Mouse (Mus musculus) c-Kit-positive CD71-negative TER-119-negative erythroid progenitor cells, embryonic 14.5 days (primary cell): ENCODE results near the gene Sec23a.
A peak's percentile ranks its signal among the peaks of the same experiment; 100 is the strongest.
"Not testable (repeated sequence)": the region's sequence is repeated elsewhere in the genome, so short reads cannot be mapped to it uniquely, and the experiment has no call there.

Experiments used
- DNase-seq: peaks from one replicate; pipeline ENCODE4 v3.0.0-alpha.2; 2013; ENCODE audit warnings: low read depth

The Sec23a gene

DNA sequence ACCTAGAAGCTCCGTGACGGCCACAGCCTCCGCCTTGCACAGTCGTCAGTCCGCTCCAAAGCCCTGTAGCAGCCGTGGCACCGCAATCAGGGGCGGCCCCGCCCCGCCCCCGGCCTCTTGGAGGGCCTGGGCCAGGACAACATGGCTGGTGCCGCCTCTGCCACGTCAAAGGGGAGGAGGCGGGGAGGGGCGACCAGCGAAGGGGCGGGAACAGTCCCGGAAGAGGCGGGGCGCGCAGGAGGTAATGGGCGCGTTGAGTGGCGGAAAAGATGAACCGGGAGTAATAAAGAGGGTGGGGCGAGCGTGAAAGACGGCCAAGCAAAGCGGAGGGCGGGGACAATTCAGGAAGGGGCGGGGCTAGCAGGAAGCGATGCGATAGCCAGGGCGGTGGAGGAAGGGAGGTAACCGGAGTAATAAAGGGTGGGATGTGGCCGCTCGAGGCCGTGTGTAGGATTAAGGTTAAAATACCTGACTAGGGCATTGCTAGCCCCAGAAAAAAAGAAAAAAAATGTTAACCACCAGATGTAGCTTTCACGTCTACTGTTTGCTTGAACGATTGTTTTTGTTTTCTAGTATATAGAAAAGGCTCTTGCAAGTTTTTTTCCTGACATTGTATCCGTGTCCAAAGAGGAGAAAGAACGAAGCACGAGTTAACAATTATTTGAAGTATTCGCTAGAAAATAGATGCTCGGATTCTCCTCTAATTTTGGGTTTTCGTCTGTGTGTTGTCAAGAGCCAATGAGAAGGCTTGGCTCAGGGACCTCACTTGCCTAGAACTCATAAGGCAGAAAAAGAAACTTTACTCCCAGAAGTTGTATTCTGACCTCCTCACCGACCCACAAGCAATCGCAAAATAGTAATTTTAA is at the start of gene Sec23a:
Sec23a (minus strand) TSS at position 174 of the 866 bp plus-strand sequence.
- DNase-seq = peak; percentile 89

DNA sequence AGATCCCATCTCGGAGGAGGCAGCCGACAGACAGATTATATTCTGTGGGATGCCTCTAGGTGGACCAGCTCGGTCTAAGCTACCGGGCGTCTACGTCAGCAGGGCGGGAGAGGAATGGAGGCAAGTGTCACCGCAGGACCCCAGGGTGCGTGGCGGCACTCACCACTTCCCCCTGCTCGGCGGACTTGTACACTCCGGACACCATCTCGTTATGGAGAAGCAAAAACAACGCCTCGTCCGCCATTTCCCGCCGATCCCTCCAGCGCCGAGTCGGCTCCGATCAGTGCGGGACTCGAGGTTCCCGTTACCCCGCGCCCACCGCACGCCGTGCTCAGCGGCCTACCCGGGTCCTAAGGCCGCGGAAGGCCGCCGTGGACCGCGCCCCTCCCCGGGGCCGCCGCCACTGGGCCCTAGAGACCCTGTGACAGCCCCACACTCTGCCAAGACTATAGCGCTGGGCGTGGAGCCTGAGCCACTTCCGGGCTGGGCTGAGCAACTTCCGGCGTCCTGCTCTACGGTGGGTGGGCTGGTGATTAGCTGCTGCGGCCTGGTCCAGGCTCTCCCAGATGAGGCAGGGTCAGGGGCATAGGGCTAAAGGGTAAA is 49.3 kb upstream of the Sec23a start, which contains the start of gene Trappc6b:
Trappc6b (minus strand) TSS at position 480 of the 603 bp plus-strand sequence.
- peak; percentile 62 for DNase-seq

DNA sequence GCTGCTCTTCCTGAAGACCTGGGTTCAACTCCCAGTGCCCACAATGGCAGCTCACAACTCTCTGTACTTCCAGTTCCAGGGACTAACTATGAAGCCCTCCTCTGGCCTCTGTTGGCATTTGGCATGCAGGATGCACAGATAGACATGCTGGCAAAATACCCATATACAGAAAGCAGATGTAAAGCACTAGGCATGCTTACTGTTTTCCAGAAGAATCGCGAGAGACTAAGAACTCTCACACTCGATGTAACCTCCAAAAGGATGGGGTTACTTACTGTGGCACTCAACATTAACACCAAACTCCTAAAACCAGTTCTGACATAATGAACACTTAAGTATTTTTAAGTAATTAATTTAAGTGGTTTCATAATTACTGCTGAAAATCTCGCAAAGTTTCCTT is 48.5 kb upstream of the Sec23a start:
- no peak for DNase-seq

DNA sequence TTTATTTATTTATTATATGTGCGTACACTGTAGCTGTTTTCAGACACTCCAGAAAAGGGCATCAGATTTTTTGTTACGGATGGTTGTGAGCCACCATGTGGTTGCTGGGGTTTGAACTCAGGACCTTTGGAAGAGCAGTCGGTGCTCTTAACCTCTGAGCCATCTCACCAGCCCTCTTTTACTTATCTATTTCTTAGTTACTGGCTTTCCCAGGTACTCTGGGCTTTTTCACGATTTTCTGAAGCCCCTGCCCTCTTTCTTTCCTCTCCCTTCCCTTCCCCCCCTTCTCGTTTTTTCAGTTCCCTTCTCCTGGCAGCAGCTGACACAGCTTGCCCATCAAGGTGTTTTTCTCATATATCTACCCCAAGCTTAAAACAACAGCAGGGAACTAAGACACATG is 46.4 kb upstream of the Sec23a start:
- not testable (repeated sequence) for DNase-seq

DNA sequence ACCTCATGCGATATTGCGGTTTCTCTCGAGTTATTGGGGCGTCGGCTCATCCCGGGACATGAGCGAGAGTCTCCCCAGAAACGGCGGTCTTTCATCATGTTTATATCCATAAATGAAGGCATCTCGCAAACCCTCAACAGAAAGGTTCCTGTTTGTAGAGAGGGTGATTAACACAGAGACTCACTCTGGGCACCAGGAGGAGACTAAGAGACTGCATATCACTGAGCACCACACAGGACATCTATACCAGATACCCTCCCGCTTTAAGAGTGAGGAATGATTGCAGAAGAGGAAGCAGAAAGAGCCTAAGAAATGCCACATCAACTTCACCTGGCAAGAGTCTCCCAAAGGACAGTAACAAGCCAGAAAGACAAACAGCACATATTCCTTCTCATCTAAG is 44.4 kb upstream of the Sec23a start:
- no peak for DNase-seq

DNA sequence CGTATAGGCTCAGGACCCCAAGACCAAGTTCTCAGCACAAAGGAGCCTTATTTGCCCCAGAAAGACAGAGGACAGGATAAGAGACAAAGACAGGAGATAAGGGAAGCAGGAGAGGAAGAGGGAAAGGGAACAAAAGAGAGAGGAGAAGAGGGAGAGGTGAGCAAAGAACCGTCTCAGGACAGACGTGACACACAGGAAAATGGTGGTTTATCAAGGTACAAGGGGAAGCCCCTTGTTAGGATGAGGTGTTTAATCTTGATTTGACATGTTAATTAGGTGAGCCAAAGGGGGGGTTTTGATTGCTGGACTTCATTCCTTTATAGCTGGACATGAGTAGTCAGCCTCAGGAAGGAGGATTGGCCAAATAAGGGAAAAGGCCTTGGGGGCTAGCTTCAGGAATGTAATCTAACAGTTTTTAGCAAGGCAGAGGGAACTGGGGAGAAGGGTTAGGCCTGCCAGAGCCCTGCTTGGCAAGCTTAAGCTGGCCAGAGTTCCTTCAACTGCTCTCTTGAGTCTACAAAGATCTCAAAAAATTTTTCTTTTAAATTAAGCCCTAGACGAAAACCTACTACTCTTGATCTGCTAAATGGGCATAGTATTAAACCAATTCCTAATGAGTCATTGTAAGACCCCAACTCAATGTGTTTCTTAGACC is 43.5 kb upstream of the Sec23a start:
- no peak for DNase-seq

DNA sequence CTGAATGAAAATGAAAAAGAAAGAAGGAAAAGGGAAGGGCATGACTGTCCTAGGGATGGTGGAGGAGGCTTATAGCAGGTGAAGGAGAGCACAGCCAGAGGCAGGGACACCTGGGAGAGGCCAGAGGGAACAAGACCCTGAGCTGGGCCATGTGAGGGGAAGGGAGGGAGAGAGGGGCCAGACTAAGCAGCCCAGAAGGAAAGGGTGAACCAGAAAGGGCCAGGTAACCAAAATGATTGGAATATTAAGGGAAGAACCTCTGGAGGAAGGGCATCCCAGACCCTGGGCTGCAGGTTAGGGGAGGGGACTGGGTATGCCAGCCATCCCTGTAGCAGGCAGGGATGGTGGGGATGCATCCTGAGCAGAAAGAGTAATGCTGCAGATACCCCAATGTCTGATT is 42.2 kb upstream of the Sec23a start:
- DNase-seq = no peak

DNA sequence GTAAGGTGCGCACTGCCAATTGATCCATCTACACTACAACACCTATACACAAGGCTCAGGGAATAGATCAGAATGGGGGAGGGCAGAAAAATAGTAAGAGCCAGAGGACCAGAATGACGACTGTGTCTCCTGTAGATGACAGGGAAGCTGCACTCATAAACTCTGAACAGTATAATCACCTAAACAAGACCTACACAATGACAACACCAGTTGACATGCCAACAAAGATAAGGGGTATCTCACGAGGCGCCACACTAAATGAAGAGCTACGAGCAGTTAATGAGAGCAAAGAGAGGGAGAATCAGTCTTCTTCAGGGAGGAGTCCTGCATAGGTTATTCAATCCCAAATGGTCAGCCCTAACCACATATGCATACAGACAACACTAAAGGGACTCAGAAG is 41.3 kb upstream of the Sec23a start:
- no peak for DNase-seq

DNA sequence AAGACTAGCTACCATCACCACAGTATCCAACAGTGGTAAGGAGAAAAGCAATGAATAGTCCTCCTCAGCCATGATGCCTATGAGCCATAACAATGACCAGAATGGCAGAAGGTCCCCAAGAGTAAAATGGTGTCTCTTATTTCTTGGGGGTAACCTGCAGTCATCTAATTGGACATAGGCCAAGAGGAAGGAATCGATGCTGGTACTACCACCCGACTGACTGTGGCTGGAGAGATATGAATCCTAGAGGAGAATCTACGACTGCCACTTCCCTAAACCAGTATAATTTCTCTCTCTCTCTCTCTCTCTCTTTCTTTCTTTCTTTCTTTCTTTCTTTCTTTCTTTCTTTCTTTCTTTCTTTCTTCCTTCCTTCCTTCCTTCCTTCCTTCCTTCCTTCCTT is 40.7 kb upstream of the Sec23a start:
- DNase-seq = no peak

DNA sequence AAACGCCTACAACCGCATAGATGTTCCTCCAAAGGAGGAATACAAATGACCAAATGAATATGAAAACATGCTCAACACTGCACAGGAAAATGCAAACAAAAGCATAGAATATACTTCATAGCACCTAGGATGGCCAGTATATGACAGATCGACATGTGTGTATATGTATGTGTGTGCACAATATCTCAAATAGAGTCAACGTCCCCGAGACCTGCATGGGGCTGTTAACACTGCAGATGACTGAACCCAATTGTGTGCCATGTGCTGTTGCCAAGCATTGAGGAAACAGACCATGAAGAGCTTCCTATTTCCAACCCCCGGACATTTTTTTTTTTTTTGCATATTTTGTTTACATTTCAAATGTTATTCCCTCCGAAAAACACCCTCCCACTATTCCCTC is 29.0 kb upstream of the Sec23a start:
- no peak for DNase-seq

DNA sequence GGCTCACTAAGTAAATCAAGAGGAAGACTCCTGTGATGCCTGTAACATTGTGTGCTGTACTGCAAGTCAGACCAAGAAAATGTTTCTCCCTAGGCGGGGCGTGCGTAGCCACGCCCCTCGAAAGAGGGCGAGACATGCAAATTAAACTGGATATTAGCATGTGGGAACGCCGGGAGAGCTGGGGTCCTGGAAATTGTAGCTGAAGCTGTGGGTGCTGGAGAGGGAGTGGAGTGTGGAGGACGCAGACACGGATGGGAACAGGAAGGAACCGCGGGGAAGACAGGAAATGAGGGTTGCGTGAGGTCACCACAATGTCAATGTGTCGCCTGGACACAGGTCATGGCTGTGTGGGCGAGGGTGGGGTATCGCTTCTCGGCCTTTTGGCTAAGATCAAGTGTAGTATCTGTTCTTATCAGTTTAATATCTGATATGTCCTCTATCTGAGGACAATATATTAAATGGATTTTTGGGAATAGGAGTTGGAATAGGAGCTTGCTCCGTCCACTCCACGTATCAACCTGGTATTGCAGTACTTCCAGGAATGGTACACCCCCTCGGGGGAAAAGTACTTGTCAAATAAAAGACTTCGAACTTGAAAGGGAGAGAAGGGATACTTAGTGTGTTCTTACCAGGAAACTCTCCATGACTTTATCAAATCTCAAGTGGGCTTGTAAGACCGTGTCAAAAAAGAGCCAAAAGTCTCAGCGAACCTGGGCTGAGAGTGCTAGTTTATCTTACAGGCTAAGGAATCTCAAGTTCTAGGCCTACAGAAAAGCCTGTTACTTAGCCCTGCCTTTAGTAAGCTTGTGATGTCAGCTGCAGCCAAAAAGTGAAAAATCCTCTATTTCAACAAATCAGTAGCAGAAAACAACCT is 28.4 kb upstream of the Sec23a start:
- peak; percentile 80 for DNase-seq

DNA sequence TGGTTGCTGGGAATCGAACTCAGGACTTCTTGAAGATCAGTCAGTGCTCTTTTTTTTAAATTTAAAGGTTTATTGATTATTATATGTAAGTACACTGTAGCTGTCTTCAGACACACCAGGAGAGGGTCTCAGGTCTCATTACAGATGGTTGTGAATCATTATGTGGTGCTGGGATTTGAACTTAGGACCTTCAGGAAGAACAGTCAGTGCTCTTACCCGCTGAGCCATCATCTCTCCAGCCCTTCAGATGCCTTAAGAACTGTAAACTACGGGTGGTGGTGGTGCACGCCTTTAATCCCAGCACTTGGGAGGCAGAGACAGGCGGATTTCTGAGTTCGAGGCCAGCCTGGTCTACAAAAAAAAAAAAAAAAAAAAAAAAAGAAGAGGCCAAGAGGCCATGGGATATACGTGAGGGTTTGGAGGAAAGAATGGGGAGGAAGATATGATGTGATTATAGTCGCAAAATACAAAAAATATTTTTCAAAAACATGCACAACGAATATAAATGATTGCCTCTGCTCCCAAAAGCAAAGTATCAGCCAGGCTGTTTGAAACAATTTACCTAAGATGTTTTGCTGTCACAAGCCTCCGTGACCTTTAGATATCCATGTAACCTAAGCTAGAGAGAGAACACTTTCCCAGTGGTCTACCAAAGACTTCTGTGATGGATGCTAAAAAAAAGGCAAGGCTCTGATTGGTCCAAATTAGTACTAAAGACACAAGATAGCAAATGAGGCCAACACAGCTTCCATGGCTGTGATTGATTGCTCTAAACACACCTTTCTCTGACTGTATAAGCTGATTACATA is 27.5 kb upstream of the Sec23a start:
- no peak for DNase-seq

DNA sequence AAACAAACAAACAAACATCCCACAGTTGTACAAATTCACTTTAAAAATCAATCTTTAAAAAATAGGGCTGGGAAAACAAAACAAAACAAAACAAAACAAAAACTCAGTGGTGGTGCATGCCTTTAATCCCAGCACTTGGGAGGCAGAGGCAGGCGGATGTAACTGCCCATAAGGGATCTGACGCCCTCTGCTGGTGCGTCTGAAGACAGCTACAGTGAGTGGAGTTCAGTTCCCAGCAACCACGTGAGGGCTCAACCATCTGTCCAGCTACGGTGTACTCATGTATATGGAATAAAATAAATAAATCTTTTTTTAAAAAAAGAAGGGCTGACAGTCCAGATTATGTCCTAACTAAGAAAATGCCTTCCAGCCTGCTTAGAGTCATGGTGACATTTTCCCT is 20.3 kb upstream of the Sec23a start:
- DNase-seq = no peak

DNA sequence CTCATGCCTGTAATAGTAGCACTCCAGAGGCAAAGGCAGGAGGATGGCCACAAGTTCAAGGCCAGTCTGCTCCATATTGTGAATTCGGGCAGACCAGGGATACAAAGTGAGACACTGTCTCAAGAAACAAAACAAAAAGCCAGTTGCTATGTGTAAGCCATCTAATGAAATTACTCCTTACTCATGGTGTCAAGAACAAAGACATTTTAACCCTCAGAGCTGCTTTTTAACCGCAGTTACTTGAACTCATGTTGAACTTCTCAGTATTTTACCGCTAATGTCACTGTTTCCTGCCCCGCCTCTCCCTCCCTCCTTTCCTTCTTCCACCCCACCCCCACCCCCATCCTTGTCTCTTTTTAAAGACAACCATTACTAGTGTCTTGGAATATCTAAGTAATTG is 9.5 kb upstream of the Sec23a start:
- DNase-seq = no peak

DNA sequence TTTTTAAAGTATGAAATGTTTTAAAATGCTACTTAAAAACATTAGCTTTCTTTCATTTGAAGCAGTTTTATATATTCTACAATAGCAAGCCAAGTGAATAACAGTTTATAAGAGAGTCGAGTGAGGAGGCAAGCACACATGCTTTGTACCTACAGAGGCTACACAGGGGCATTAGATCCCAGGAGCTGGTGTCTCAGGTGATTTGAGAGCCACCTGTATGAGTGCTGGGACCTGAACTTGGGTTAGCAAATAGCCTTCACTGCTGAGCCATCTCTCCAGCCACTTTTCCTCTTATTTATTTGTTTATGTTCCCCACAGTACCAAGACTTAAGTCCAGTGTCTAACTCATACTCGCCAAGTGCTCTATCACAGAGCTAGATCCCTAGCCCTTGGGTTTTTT is 8.1 kb upstream of the Sec23a start:
- no peak for DNase-seq

DNA sequence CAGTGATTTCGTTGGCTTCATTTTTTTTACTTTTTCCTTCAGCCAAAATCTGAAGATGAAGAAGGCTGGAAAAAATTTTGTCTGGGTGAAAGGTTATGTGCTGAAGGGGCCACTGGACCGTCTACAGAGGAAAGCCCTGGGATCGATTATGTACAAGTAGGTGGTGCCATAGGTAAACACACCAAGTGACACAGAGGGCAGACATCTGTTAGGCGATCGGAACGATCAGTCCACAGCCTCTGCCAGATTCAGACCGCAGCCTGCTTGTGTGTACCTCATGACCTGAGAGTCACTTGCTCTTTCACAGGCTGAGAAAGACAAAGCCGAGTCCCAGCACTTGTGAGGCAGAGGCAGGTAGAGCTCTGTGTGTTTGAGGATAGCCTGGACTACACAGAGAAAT is 6.2 kb upstream of the Sec23a start:
- DNase-seq = no peak

DNA sequence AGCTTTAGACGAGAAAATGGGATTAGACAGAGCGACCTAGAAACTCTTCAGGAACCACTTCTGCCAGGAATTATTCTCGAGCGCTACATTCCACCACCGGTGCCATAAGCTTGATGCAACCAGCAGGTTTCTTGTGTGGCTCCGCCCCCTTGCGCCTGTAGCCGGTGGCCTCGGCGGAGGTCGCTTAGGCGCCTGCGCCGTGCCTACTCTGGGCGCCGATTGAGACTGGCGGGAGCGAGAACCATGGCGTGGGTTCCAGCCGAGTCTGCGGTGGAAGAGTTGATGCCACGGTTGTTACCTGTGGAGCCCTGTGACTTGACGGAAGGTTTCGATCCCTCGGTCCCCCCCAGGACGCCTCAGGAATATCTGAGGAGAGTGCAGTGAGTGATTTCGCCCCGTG is 1.4 kb upstream of the Sec23a start, which contains the start of gene Gemin2:
Gemin2 (plus strand) TSS at position 160 of the 400 bp plus-strand sequence.
- DNase-seq = peak; percentile 84

DNA sequence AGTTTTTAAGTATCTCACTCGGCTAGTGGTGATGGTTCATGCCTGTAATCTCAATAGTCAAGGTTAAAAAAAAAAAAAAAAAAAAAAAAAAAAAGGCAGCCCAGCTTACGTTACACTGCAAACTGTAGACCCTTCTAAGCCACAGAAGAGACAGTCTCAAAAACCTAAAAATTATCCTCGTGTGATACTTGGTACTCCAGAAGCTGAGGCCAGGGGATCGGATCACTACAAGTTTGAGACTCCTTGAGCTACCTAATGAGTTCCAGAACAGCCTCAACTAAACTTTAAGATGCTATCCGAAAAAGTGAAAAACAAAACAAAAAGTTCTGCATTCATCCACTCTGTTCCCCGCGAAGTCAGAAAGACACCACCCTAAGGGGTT is 884 bp upstream of the Sec23a start:
- peak; percentile 31 for DNase-seq

DNA sequence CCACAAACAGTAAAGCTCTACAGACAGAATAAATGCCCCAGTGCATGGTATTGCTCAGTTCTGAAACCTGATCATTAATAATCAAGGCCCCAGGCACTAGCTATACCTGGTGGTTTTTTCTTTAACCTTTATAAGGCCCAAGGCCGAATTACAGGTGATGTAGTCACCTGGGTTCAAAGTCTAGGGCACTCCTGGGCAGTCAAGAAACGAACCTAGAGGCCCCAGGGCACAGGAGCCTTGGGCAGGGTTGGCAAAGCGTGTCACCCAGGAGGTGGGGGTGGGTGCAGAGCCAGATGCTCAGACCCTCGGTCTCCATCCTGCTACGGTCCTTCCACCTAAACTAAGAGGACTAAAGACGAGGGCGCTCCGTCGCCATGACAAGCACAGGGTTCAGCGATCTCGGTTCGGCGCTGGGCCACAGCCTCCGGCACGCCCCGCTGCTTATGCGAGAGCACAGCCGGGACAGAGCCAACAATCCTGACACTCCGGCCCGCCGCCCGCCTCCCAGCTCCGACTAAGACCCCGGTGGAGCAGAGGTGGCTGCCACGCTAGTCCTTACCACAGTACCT is 458 bp downstream of the Sec23a start:
- DNase-seq = no peak

DNA sequence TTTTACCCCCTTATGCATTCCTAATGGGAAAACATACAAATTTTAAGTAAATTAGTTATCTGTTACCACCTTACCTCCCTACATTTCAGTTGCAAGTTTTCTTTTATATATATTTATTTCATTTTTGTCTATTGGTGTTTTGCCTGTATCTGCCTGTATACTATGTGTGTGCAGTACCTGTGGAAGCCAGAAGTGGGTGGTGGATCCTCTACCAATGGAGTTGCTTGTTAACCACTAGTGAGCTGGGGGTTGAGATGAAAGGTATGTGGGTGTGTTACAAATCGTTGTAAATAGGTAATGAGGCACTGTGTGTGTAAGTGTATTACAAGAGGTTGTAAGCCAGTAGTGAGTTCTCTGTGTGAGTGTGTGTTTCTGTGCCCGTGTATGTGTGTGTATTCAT is 1.3 kb downstream of the Sec23a start:
- no peak for DNase-seq

DNA sequence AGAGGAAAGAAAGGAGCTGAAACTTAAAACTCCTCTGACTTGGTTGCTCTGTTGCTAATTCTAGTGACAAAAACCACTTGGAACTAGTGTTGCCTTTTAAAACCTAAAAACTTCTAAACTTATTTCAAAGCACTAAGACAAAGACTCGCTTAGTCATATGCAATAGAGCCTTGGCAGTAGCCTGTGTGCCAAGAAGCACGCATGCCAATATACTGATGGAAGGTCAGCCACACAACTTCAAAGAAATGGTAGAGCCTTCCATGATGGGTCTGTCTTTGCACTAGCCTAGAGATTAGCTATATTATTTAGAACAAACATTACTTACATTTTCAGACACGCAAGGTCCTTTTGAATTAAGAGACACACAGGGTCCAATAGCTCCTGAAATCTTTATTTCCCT is 26.1 kb downstream of the Sec23a start:
- DNase-seq = no peak
